Mouse (Mus musculus) myocyte (in vitro differentiated cells): ENCODE results near the gene Lingo3. TPM values are rescaled to one million over a fixed set of nuclear protein-coding genes. Genes with fewer than 3 reads are reported as not detected.
A peak's percentile ranks its signal among the peaks of the same experiment; 100 is the strongest.

Experiments
- H3K27me3 ChIP-seq: one replicate; pipeline ENCODE4 v1.6.1; 2011; ENCODE audit not compliant: control insufficient read depth, insufficient read depth, insufficient read length
- H3K36me3 ChIP-seq: one replicate; pipeline ENCODE4 v1.6.1; 2011; ENCODE audit not compliant: control insufficient read depth, insufficient read depth
- H3K4me2 ChIP-seq: one replicate; pipeline ENCODE4 v1.6.1; 2011; ENCODE audit warnings: low read depth, control low read depth
- H3K4me3 ChIP-seq: one replicate; pipeline ENCODE4 v1.5.1; 2011; ENCODE audit warnings: mild to moderate bottlenecking, control low read depth, moderate library complexity
- H3K79me2 ChIP-seq: one replicate; pipeline ENCODE4 v1.6.1; 2011; ENCODE audit not compliant: control insufficient read depth, insufficient read depth
- H3ac ChIP-seq: one replicate; pipeline ENCODE4 v1.6.1; 2011; ENCODE audit not compliant: control insufficient read depth, insufficient read length
- CEBPB ChIP-seq: IDR thresholded peaks from 2 replicates; pipeline ENCODE4 v1.6.1; 2011; ENCODE audit warnings: mild to moderate bottlenecking, moderate library complexity; ENCODE audit not compliant: poor library complexity, insufficient read depth, severe bottlenecking
- E2F4 ChIP-seq: IDR thresholded peaks from one replicate; pipeline ENCODE4 v1.6.1; 2011; ENCODE audit warnings: mild to moderate bottlenecking, control low read depth, moderate library complexity; ENCODE audit not compliant: insufficient read depth
- MAX ChIP-seq: IDR thresholded peaks from one replicate; pipeline ENCODE4 v1.6.1; 2011; ENCODE audit warnings: low read depth, mild to moderate bottlenecking, control low read depth
- MYOD1 ChIP-seq, 3 experiments: IDR thresholded peaks; one replicate each; pipeline ENCODE4 v1.6.1; 2011; ENCODE audit warnings: control low read depth in 2 of 3, low read depth in 2 of 3, mild to moderate bottlenecking in 2 of 3, moderate library complexity in 1 of 3; ENCODE audit not compliant: insufficient read length in 2 of 3, control insufficient read depth in 1 of 3
- MYOG ChIP-seq, 3 experiments: IDR thresholded peaks; one replicate each; pipeline ENCODE4 v1.6.1; 2011; ENCODE audit warnings: control low read depth in 2 of 3, low read depth in 2 of 3, mild to moderate bottlenecking in 2 of 3; ENCODE audit not compliant: insufficient read length in 2 of 3, control insufficient read depth in 1 of 3, insufficient read depth in 1 of 3
- POLR2A ChIP-seq: IDR thresholded peaks from one replicate; pipeline ENCODE4 v1.6.1; 2011; ENCODE audit warnings: low read depth, mild to moderate bottlenecking, control low read depth, moderate library complexity; ENCODE audit not compliant: insufficient read length
- POLR2AphosphoS2 ChIP-seq: IDR thresholded peaks from one replicate; pipeline ENCODE4 v1.6.1; 2011; ENCODE audit warnings: low read depth, control low read depth; ENCODE audit not compliant: insufficient read length
- REST ChIP-seq: IDR thresholded peaks from one replicate; pipeline ENCODE4 v1.6.1; 2011; ENCODE audit warnings: mild to moderate bottlenecking, control low read depth, moderate library complexity; ENCODE audit not compliant: insufficient read depth, insufficient read length
- SRF ChIP-seq: IDR thresholded peaks from one replicate; pipeline ENCODE4 v1.6.1; 2011; ENCODE audit warnings: low read depth; ENCODE audit not compliant: control insufficient read depth, insufficient read length
- TCF12 ChIP-seq: IDR thresholded peaks from one replicate; pipeline ENCODE4 v1.6.1; 2011; ENCODE audit warnings: mild to moderate bottlenecking, control low read depth; ENCODE audit not compliant: poor library complexity, insufficient read depth, severe bottlenecking
- TCF3 ChIP-seq: IDR thresholded peaks from one replicate; pipeline ENCODE4 v1.6.1; 2011; ENCODE audit warnings: low read depth, control low read depth; ENCODE audit not compliant: insufficient read length
- USF1 ChIP-seq: IDR thresholded peaks from one replicate; pipeline ENCODE4 v1.6.1; 2011; ENCODE audit warnings: low read depth, mild to moderate bottlenecking, control low read depth, moderate library complexity
- polyA plus RNA-seq: library from polyadenylated mRNA; unstranded; fragments of >200 nt; fragmentation: generic; extraction: Trizol; gene quantifications from one replicate; pipeline ENCODE4 v1.2.1, GENCODE M21; 2012; ENCODE audit warnings: missing spikeins

Lingo3 gene
- polyA plus RNA-seq: 0.05 TPM

- Histone ChIP-seq H3K4me3 (no peak within 1 kb of the TSS), H3K4me2 (no peak within 1 kb of the TSS), H3K36me3 (no peaks in the 10 kb centered on the region), H3ac (no peak within 1 kb of the TSS), H3K79me2 (no peaks in the 10 kb centered on the region), H3K27me3 (peaks cover 39% of the 10 kb centered on the region)
- TF ChIP-seq POLR2A (no peak), REST (no peak), MYOD1 (IDR thresholded peaks at IDR 0.05; ENCODE audit: control insufficient read depth in 1 of 3, insufficient read length in 2 of 3, low read depth in 2 of 3) (no peak), MAX (no peak), POLR2AphosphoS2 (no peak), TCF3 (no peak), E2F4 (no peak), TCF12 (no peak), CEBPB (no peak), USF1 (no peak), SRF (no peak)
Observed at GRCm38 (mm10) chr10:80843931-80844547, at the start of gene Lingo3. TSS of gene Lingo3 (minus strand) at chr10:80844039.

- no peak overlapping the region for H3K4me2 ChIP-seq
- no peaks in the 10 kb centered on the region for H3K36me3 ChIP-seq
- TF ChIP-seq CEBPB: no peak
- peak in 1 of 3 experiments; percentile 35 for TF ChIP-seq MYOD1 (IDR thresholded peaks at IDR 0.05; ENCODE audit: control insufficient read depth in 1 of 3, insufficient read length in 2 of 3, low read depth in 2 of 3)
- TF ChIP-seq MYOG (IDR thresholded peaks at IDR 0.05; ENCODE audit: control insufficient read depth in 1 of 3, insufficient read depth in 1 of 3, insufficient read length in 2 of 3, low read depth in 2 of 3): peak in 1 of 3 experiments; percentile 80
- peaks cover 14% of the 10 kb centered on the region for H3K27me3 ChIP-seq
- H3K4me3 ChIP-seq: no peak overlapping the region
- no peak overlapping the region for H3ac ChIP-seq
- H3K79me2 ChIP-seq: no peaks in the 10 kb centered on the region
Observed at GRCm38 (mm10) chr10:80887181-80887580, 43.3 kb upstream of the Lingo3 start.

GRCm38 (mm10) chr10:80881301-80881700, 37.5 kb upstream of the Lingo3 start:
- Histone ChIP-seq H3K4me3 (no peak overlapping the region), H3K27me3 (no peaks in the 10 kb centered on the region), H3K36me3 (no peaks in the 10 kb centered on the region), H3ac (no peak overlapping the region), H3K4me2 (no peak overlapping the region), H3K79me2 (no peaks in the 10 kb centered on the region)
- no peak for TF ChIP-seq SRF
- no peak for TF ChIP-seq POLR2AphosphoS2
- no peak for TF ChIP-seq POLR2A
- no peak for TF ChIP-seq CEBPB
- TF ChIP-seq MYOG (IDR thresholded peaks at IDR 0.05; ENCODE audit: control insufficient read depth in 1 of 3, insufficient read depth in 1 of 3, insufficient read length in 2 of 3, low read depth in 2 of 3): no peak
- TF ChIP-seq MAX: no peak
- no peak for TF ChIP-seq TCF12
- no peak for TF ChIP-seq REST
- TF ChIP-seq E2F4: no peak
- no peak for TF ChIP-seq TCF3
- no peak for TF ChIP-seq MYOD1 (IDR thresholded peaks at IDR 0.05; ENCODE audit: control insufficient read depth in 1 of 3, insufficient read length in 2 of 3, low read depth in 2 of 3)
- TF ChIP-seq USF1: no peak

DNA sequence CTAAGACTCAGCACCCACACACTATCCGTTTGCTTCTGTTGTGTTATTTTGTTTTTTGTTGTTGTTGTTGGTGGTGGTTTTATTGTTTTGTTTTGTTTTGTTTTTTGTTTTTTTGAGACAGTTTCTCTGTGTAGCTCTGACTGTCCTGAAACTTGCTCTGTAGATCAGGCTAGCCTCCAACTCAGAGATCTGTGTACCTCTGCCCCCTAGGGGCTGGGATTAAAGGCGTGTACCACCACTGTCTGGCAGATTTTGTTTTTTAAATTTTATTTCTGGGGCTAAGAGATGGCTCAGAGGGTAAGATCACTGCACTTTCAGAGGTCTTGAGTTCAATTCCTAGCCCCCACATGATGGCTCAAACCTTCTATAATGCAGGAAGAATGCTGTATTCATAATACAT, 37.1 kb upstream of the Lingo3 start:
- no peak for TF ChIP-seq TCF3
- TF ChIP-seq REST: no peak
- TF ChIP-seq POLR2A: no peak
- TF ChIP-seq SRF: no peak
- TF ChIP-seq USF1: no peak
- no peak for TF ChIP-seq POLR2AphosphoS2
- no peak for TF ChIP-seq MYOD1 (IDR thresholded peaks at IDR 0.05; ENCODE audit: control insufficient read depth in 1 of 3, insufficient read length in 2 of 3, low read depth in 2 of 3)
- no peak for TF ChIP-seq E2F4
- no peak for TF ChIP-seq TCF12
- TF ChIP-seq MYOG (IDR thresholded peaks at IDR 0.05; ENCODE audit: control insufficient read depth in 1 of 3, insufficient read depth in 1 of 3, insufficient read length in 2 of 3, low read depth in 2 of 3): no peak
- no peak for TF ChIP-seq MAX
- no peak for TF ChIP-seq CEBPB
- no peaks in the 10 kb centered on the region for H3K36me3 ChIP-seq
- no peak overlapping the region for H3ac ChIP-seq
- no peak overlapping the region for H3K4me3 ChIP-seq
- H3K79me2 ChIP-seq: no peaks in the 10 kb centered on the region
- H3K4me2 ChIP-seq: no peak overlapping the region
- no peaks in the 10 kb centered on the region for H3K27me3 ChIP-seq

GRCm38 (mm10) chr10:80880131-80880641, 36.3 kb upstream of the Lingo3 start:
- TF ChIP-seq MYOD1 (IDR thresholded peaks at IDR 0.05; ENCODE audit: control insufficient read depth in 1 of 3, insufficient read length in 2 of 3, low read depth in 2 of 3) (peak in 1 of 3 experiments; percentile 7), MAX (peak; percentile 35), TCF3 (no peak), E2F4 (no peak), MYOG (IDR thresholded peaks at IDR 0.05; ENCODE audit: control insufficient read depth in 1 of 3, insufficient read depth in 1 of 3, insufficient read length in 2 of 3, low read depth in 2 of 3) (no peak), CEBPB (no peak), REST (no peak), TCF12 (no peak), USF1 (peak; percentile 70), SRF (no peak), POLR2AphosphoS2 (no peak), POLR2A (no peak)
- no peak overlapping the region for H3ac ChIP-seq
- H3K27me3 ChIP-seq: no peaks in the 10 kb centered on the region
- H3K36me3 ChIP-seq: no peaks in the 10 kb centered on the region
- H3K79me2 ChIP-seq: no peaks in the 10 kb centered on the region
- no peak overlapping the region for H3K4me2 ChIP-seq
- H3K4me3 ChIP-seq: no peak overlapping the region
